In genomic region chr6:141522541-141522940, GRCm38 (mm10) we compare ENCODE assay signal across 24 mouse cellular contexts. TPM values are rescaled to one million over a fixed set of nuclear protein-coding genes. Genes with fewer than 3 reads are reported as not detected.
"Had no signal": no experiment of that assay in that cellular context is flagged by ENCODE, and none has a peak within 500 bp of the region (broad histone marks: within the 10 kb centered on the region; RNA-seq: fewer than 3 reads in every experiment).

No protein-coding gene starts in this region.

- H3K4me1 ChIP-seq: midbrain, embryonic 12.5 days; neural tube, embryonic 13.5 days; neural tube, embryonic 15.5 days had no signal

- H3K27me3 ChIP-seq: midbrain, embryonic 12.5 days; neural tube, embryonic 13.5 days; neural tube, embryonic 15.5 days had no signal

- H3K4me3 ChIP-seq: midbrain, embryonic 10.5 days; midbrain, embryonic 12.5 days; myocyte; neural tube, embryonic 13.5 days; neural tube, embryonic 15.5 days had no signal

- DNase-seq: lung, adult 18-20 months; lung, embryonic 14.5 days; lung, postnatal 10 days; lung, postnatal 4 days; midbrain, embryonic 14.5 days; retina, postnatal 1 day; right cerebral cortex, adult 18-20 months; right cerebral cortex, postnatal 25 days; right cerebral cortex, postnatal 4 days; spleen, adult 18-20 months; thymus, adult 18-20 months; thymus, postnatal 14 days; thymus, postnatal 36 days had no signal

- H3K36me3 ChIP-seq: midbrain, embryonic 10.5 days; midbrain, embryonic 12.5 days; neural tube, embryonic 13.5 days; neural tube, embryonic 15.5 days had no signal

- ATAC-seq: midbrain, embryonic 16.5 days had no signal

- H3K4me2 ChIP-seq: lung, embryonic 14.5 days; midbrain, embryonic 12.5 days; neural tube, embryonic 13.5 days; neural tube, embryonic 15.5 days had no signal

- H3K9me3 ChIP-seq: midbrain, embryonic 10.5 days; midbrain, embryonic 12.5 days; neural tube, embryonic 13.5 days; neural tube, embryonic 15.5 days had no signal

- H3K9ac ChIP-seq: lung, embryonic 14.5 days; midbrain, embryonic 12.5 days; neural tube, embryonic 13.5 days; neural tube, embryonic 15.5 days had no signal

- H3K27ac ChIP-seq: midbrain, embryonic 10.5 days; midbrain, embryonic 12.5 days; neural tube, embryonic 13.5 days; neural tube, embryonic 15.5 days had no signal

RNA-seq across cellular contexts. Expression of gene Slco1c1, which starts 1.6 kb away (rescaled TPM):
- total RNA-seq: megakaryocyte, adult 5-6 weeks; megakaryocyte-erythroid progenitor cell, adult 5-6 weeks had no signal
- polyA plus RNA-seq: lung, embryonic 14.5 days; myocyte; stomach, embryonic 14.5 days; stomach, embryonic 16.5 days; thymus, postnatal 0 days had no signal
